Mouse (Mus musculus) liver, postnatal 0 days (tissue): Measurements from ENCODE around the gene Rflnb. TPM values are rescaled to one million over a fixed set of nuclear protein-coding genes. Genes with fewer than 3 reads are reported as not detected.
"Not testable (repeated sequence)": the region's sequence is repeated elsewhere in the genome, so short reads cannot be mapped to it uniquely, and the experiment has no call there.

ENCODE experiments used
- ATAC-seq: fragments of 200-750 bp; cut with Nextera tagmentation; 2 replicates; pipeline ENCODE4 v1.8.0; 2017; ENCODE audit warnings: mild to moderate bottlenecking, moderate library complexity
- DNase-seq: peaks from one replicate; pipeline ENCODE4 v3.0.0-alpha.2; 2016
- H3K27ac ChIP-seq: fragments of 300-500 bp; sonication (generic); 2 replicates; pipeline ENCODE4 v1.5.1; 2014; ENCODE audit warnings: antibody characterized with exemption, moderate library complexity, mild to moderate bottlenecking, low read depth
- H3K27me3 ChIP-seq: fragments of 300-500 bp; sonication (generic); 2 replicates; pipeline ENCODE4 v1.6.1; 2014; ENCODE audit warnings: low read length, control low read depth, mixed read lengths; ENCODE audit not compliant: insufficient read depth
- H3K36me3 ChIP-seq: fragments of 300-500 bp; sonication (generic); replicated peaks from 2 replicates; pipeline ENCODE4 v1.6.1; 2014; ENCODE audit warnings: mild to moderate bottlenecking, control low read depth, low read length, moderate library complexity, mixed read lengths; ENCODE audit not compliant: insufficient read depth
- H3K4me1 ChIP-seq: fragments of 300-500 bp; sonication (generic); 2 replicates; pipeline ENCODE4 v1.6.1; 2014; ENCODE audit warnings: antibody characterized with exemption, mild to moderate bottlenecking, control low read depth; ENCODE audit not compliant: insufficient read depth
- H3K4me2 ChIP-seq: fragments of 300-500 bp; sonication (generic); 2 replicates; pipeline ENCODE4 v1.6.1; 2014; ENCODE audit warnings: low read depth, mild to moderate bottlenecking, low read length, moderate library complexity, mixed read lengths
- H3K4me3 ChIP-seq: fragments of 300-500 bp; sonication (generic); 2 replicates; pipeline ENCODE4 v1.5.1; 2014; ENCODE audit warnings: low read depth, low read length
- H3K9ac ChIP-seq: fragments of 300-500 bp; sonication (generic); replicated peaks from 2 replicates; pipeline ENCODE4 v1.6.1; 2014; ENCODE audit warnings: mild to moderate bottlenecking, moderate library complexity
- H3K9me3 ChIP-seq: fragments of 300-500 bp; sonication (generic); 2 replicates; pipeline ENCODE4 v1.6.1; 2016; ENCODE audit warnings: mild to moderate bottlenecking, control low read depth, low read length, mixed read lengths
- CTCF ChIP-seq: sonication (generic); IDR thresholded peaks from 2 replicates; pipeline ENCODE4 v1.5.1; 2016; ENCODE audit warnings: antibody characterized with exemption, low read depth
- EP300 ChIP-seq: IDR thresholded peaks from 2 replicates; pipeline ENCODE4 v1.6.1; 2016; ENCODE audit warnings: antibody characterized with exemption, low read depth, mild to moderate bottlenecking
- WGBS: fragments of 180-500 bp; shearing (Covaris S2); extraction: QIAGEN DNeasy Blood & Tissue Kit; methylation state at CpG from one replicate; pipeline ENCODE4 v1.1.7; 2014; ENCODE audit not compliant: insufficient replicate concordance; 5-methylcytosine and 5-hydroxymethylcytosine counted together
- polyA plus RNA-seq: library from polyadenylated mRNA; unstranded; fragments of >200 nt; fragmentation: Nextera tagmentation; extraction: Ambion mirVana; gene quantifications from 2 replicates; pipeline ENCODE4 v1.2.1, GENCODE M21; 2015

Gene Rflnb
- polyA plus RNA-seq, 1 experiment from 2014 or later = 7.9 TPM

DNA sequence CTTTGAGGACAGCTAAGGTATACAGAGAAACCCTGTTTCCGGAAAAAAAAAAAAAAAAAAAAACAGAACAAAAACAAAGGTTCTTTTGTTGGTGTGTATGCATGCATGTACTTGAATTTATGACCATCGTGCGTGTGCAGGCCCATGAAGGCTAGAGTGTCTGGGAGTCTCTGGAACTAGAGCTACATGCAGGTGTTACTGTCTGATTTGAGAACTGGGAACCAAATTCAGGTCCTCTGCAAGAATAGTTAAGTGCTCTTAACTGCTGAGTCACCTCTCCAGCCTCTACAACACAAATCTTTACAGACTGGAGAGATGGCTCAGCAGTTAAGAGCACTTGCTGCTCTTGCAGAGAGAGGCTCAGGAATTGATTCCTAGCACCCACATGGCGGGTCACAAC, 11.8 kb downstream of the Rflnb start:
- no peak overlapping the region for H3K27ac ChIP-seq
- H3K4me2 ChIP-seq = no peak overlapping the region
- TF ChIP-seq CTCF = no peak
- TF ChIP-seq EP300 = no peak
- DNase-seq (no peak), ATAC-seq (no peak)
- no peaks in the 10 kb centered on the region for H3K27me3 ChIP-seq
- H3K36me3 ChIP-seq = no peaks in the 10 kb centered on the region
- H3K4me3 ChIP-seq = no peak overlapping the region
- H3K4me1 ChIP-seq = no peaks in the 10 kb centered on the region
- H3K9ac ChIP-seq = no peak overlapping the region
- WGBS = 68% methylated on average over 4 of the region's 4 CpGs
- H3K9me3 ChIP-seq = no peaks in the 10 kb centered on the region

DNA sequence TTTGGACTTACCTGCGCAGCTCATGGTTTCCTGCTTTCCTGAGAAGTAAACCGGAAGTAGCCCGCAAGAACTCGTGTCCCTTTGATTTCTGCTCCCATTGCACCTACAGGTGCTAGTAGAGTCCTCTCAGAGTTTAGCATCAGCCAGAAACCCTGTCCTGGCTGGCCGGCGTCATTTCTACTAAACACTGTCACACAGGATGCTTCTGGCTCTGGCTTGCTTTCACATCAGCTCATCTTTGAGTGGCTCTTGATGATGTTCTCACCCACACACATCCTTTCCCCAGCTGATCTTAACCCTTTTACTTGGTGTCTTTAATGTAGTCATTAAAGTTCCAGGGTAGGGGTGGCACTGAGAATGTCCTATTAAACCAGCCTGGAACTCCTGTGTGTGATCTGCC, 12.3 kb downstream of the Rflnb start:
- H3K27ac ChIP-seq = no peak overlapping the region
- H3K4me2 ChIP-seq = no peak overlapping the region
- no peaks in the 10 kb centered on the region for H3K4me1 ChIP-seq
- no peaks in the 10 kb centered on the region for H3K27me3 ChIP-seq
- no peaks in the 10 kb centered on the region for H3K36me3 ChIP-seq
- ATAC-seq (no peak), DNase-seq (no peak)
- 72% methylated on average over 6 of the region's 6 CpGs for WGBS
- no peak overlapping the region for H3K9ac ChIP-seq
- no peaks in the 10 kb centered on the region for H3K9me3 ChIP-seq
- TF ChIP-seq EP300 = no peak
- TF ChIP-seq CTCF = no peak
- no peak overlapping the region for H3K4me3 ChIP-seq

DNA sequence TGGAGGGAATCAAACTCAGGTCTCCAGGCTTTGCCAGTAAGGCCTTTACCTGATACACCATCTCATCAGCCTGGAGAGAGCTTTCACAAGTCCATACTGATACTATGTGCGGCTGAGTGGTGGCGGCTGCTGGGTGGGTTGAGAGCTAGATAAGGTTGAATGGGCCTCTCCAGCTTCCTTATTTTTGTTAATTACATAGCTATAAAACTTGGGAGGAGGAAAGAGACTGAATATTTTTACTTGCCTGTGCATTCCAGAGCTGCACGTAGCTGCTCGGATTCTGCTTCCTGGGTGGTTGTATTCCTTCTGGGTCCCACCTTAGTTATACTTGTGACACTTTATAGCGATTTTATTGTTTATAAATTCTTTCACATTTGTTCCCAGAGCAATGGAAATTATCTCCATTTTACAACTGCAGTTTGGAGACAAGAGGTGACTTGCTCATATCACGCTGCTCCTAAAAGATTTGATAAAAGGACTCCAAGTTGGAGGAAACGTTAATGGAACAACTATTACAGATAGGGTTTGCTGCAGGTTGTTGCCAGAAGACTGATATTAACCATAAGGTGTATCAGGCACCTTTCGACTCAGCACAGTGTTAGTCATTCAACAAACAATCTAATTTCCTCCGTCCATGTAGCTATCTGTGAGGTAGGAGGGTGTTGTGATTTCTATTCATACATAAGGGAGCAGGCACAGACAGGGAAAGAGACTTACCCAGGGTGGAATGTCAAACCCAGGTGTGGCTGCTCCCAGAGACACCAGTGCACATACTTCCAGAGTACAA, 16.6 kb downstream of the Rflnb start:
- TF ChIP-seq CTCF (no peak), EP300 (no peak)
- Histone ChIP-seq H3K4me1 (no peaks in the 10 kb centered on the region), H3K4me3 (no peak overlapping the region), H3K27me3 (no peaks in the 10 kb centered on the region), H3K9me3 (no peaks in the 10 kb centered on the region), H3K27ac (no peak overlapping the region), H3K9ac (no peak overlapping the region), H3K36me3 (no peaks in the 10 kb centered on the region), H3K4me2 (no peak overlapping the region)
- ATAC-seq = no peak
- 62% methylated on average over 9 of the region's 9 CpGs for WGBS
- no peak for DNase-seq

DNA sequence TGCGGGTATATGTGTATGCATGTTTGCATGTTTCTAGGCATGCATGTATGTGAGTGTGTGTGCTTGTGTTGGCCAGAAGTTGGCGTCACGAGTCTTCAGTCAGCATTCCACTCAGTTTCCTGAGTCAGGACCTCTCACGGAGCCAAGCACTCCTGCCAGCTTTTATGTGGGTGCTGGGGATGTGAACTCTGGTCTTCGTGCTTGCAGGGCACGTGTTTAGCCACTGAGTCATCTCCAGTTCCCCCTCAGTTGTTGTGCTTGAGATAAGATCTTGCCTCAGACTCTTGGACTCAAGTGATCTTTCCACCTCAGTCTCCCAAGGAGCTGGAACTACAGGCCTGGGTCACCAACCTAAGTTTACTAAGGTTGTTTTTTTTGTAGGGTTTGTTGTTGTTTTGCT, 18.5 kb downstream of the Rflnb start:
- H3K4me2 ChIP-seq = no peak overlapping the region
- H3K9ac ChIP-seq = no peak overlapping the region
- ATAC-seq = no peak
- DNase-seq = no peak
- no peaks in the 10 kb centered on the region for H3K36me3 ChIP-seq
- H3K9me3 ChIP-seq = no peaks in the 10 kb centered on the region
- H3K4me1 ChIP-seq = no peaks in the 10 kb centered on the region
- H3K27ac ChIP-seq = no peak overlapping the region
- no peak overlapping the region for H3K4me3 ChIP-seq
- 69% methylated on average over 6 of the region's 6 CpGs for WGBS
- H3K27me3 ChIP-seq = no peaks in the 10 kb centered on the region
- TF ChIP-seq CTCF (no peak), EP300 (no peak)

DNA sequence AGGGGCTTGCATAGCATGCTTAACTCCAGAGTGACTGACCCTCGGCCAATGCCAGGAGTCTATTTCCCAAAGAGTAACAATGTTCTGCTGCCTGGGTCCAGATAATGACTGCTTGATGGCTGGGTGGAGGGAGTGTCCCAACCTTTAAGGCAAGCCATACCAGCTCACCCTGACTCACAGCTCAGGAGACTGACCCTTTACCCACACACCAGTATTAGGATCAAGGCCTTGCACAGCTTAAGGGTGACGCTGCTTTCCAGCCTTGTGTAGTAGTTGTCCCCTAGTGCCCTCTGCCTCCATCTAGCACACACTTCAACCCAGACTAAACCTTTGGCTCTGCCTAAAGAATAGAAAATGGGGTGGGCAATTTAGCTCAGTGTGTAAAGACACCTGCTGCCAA, 19.4 kb downstream of the Rflnb start:
- no peak overlapping the region for H3K9ac ChIP-seq
- H3K4me3 ChIP-seq = no peak overlapping the region
- no peaks in the 10 kb centered on the region for H3K9me3 ChIP-seq
- H3K36me3 ChIP-seq = no peaks in the 10 kb centered on the region
- no peak overlapping the region for H3K27ac ChIP-seq
- H3K4me1 ChIP-seq = no peaks in the 10 kb centered on the region
- ATAC-seq (no peak), DNase-seq (no peak)
- H3K4me2 ChIP-seq = no peak overlapping the region
- H3K27me3 ChIP-seq = no peaks in the 10 kb centered on the region
- WGBS = 83% methylated on average over 2 of the region's 2 CpGs
- no peak for TF ChIP-seq CTCF
- no peak for TF ChIP-seq EP300

DNA sequence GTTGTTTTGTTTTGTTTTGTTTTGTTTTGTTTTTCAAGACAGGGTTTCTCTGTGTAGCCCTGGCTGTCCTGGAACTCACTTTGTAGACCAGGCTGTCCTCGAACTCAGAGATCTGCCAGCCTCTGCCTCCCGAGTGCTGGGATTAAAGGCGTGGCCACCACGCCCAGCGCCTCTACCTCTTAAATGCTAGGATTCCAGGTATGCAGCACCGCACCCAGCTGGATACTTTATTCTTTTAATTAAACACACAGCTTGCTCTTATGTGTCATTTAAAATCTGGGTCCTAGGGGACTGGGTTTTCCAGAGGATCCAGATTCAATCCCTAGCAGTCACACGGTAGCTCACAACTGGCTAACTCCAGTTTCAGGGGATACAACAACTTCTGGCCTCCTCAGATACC, 23.3 kb downstream of the Rflnb start:
- not testable (repeated sequence) for DNase-seq

More for the DNA sequence above, 23.3 kb downstream of the Rflnb start:
- H3K36me3 ChIP-seq, H3K4me1 ChIP-seq, ATAC-seq, H3K4me2 ChIP-seq, H3K27ac ChIP-seq, H3K4me3 ChIP-seq, H3K9ac ChIP-seq, H3K27me3 ChIP-seq, H3K9me3 ChIP-seq: not testable (repeated sequence)
- WGBS = 82% methylated on average over 7 of the region's 7 CpGs
